Mouse (Mus musculus) limb, embryonic 11.5 days (tissue): Measurements from ENCODE around the gene Usp32. TPM values are rescaled to one million over a fixed set of nuclear protein-coding genes. Genes with fewer than 3 reads are reported as not detected.

ENCODE experiments used
- ATAC-seq: fragments of 200-750 bp; cut with Nextera tagmentation; 2 replicates; pipeline ENCODE4 v1.8.0; 2017; ENCODE audit warnings: low read depth; ENCODE audit not compliant: insufficient number of reproducible peaks, low FRiP score, low TSS enrichment
- DNase-seq: peaks from one replicate; pipeline ENCODE4 v3.0.0-alpha.2; 2015; ENCODE audit warnings: low spot score
- H3K27ac ChIP-seq: fragments of 300-500 bp; sonication (generic); replicated peaks from 2 replicates; pipeline ENCODE4 v1.5.1; 2014; ENCODE audit warnings: low read depth, mild to moderate bottlenecking, low read length
- H3K27me3 ChIP-seq: fragments of 300-500 bp; sonication (generic); 2 replicates; pipeline ENCODE4 v1.6.1; 2014; ENCODE audit warnings: mild to moderate bottlenecking, low read length, mixed read lengths; ENCODE audit not compliant: control insufficient read depth, insufficient read depth
- H3K36me3 ChIP-seq: fragments of 300-500 bp; sonication (generic); 2 replicates; pipeline ENCODE4 v1.6.1; 2014; ENCODE audit warnings: mild to moderate bottlenecking, low read length, moderate library complexity, mixed read lengths; ENCODE audit not compliant: control insufficient read depth, insufficient read depth
- H3K4me1 ChIP-seq: fragments of 300-500 bp; sonication (generic); 2 replicates; pipeline ENCODE4 v1.6.1; 2014; ENCODE audit warnings: low read length, mixed read lengths; ENCODE audit not compliant: control insufficient read depth, insufficient read depth
- H3K4me2 ChIP-seq: fragments of 300-500 bp; sonication (generic); 2 replicates; pipeline ENCODE4 v1.6.1; 2014; ENCODE audit warnings: low read depth, mild to moderate bottlenecking, moderate library complexity; ENCODE audit not compliant: severe bottlenecking
- H3K4me3 ChIP-seq: fragments of 300-500 bp; sonication (generic); 2 replicates; pipeline ENCODE4 v1.5.1; 2014; ENCODE audit warnings: low read depth, low read length
- H3K9ac ChIP-seq: fragments of 300-500 bp; sonication (generic); 2 replicates; pipeline ENCODE4 v1.6.1; 2014; ENCODE audit warnings: mild to moderate bottlenecking, low read length
- H3K9me3 ChIP-seq: fragments of 300-500 bp; sonication (generic); 2 replicates; pipeline ENCODE4 v1.6.1; 2016; ENCODE audit warnings: low read length; ENCODE audit not compliant: control insufficient read depth
- WGBS: fragments of 180-500 bp; shearing (Covaris S2); extraction: QIAGEN DNeasy Blood & Tissue Kit; methylation state at CpG from one replicate; pipeline ENCODE4 v1.1.7; 2014; 5-methylcytosine and 5-hydroxymethylcytosine counted together
- polyA plus RNA-seq: library from polyadenylated mRNA; unstranded; fragments of >200 nt; fragmentation: Nextera tagmentation; extraction: Ambion mirVana; gene quantifications from 2 replicates; pipeline ENCODE4 v1.2.1, GENCODE M21; 2014

Gene Usp32
- polyA plus RNA-seq, 1 experiment from 2014 or later: 4.1 TPM

GRCm38 (mm10) chr11:85138776-85139474 lies 1.0 kb downstream of the Usp32 start:
- Histone ChIP-seq H3K4me1 (peaks cover 2% of the 10 kb centered on the region; the same call in 1 of the 2 replicates), H3K9me3 (no peaks in the 10 kb centered on the region), H3K27me3 (no peaks in the 10 kb centered on the region), H3K4me2 (peak overlapping the region; percentile 59), H3K27ac (peak overlapping the region; percentile 38; the same call in 1 of the 2 replicates), H3K4me3 (peak overlapping the region; percentile 69), H3K36me3 (no peaks in the 10 kb centered on the region), H3K9ac (peak overlapping the region; percentile 68)
- WGBS: 1% methylated on average over 17 of the region's 17 CpGs
- ATAC-seq (no peak), DNase-seq (peak; percentile 30)

GRCm38 (mm10) chr11:85131542-85131941 lies 8.4 kb downstream of the Usp32 start:
- H3K4me1 ChIP-seq: no peaks in the 10 kb centered on the region
- 81% methylated on average over 2 of the region's 2 CpGs for WGBS
- DNase-seq (no peak), ATAC-seq (no peak)
- no peaks in the 10 kb centered on the region for H3K36me3 ChIP-seq
- H3K9ac ChIP-seq: no peak overlapping the region
- H3K27me3 ChIP-seq: no peaks in the 10 kb centered on the region
- H3K9me3 ChIP-seq: no peaks in the 10 kb centered on the region
- no peak overlapping the region for H3K27ac ChIP-seq
- no peak overlapping the region for H3K4me2 ChIP-seq
- H3K4me3 ChIP-seq: no peak overlapping the region

DNA sequence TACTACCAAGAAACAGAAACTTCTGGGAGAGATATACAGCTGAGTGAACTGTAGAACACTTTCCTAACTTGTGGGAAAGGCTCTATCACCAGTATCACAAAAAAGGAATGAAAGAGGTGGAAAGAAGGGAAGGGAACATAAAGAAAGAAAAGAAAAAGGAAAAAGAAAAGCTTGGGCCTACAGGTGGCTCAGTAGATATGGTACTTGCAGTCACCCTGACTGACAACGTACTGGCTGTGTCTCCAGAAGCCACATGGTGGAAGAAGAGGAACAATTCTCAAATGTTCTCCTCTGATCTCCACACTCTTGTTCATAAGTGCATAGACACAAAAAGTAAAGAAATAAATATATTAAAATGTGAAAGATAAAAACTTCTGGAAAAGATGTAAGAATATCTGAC lies 11.1 kb downstream of the Usp32 start:
- no peak for ATAC-seq
- WGBS: 100% methylated on average over 1 of the region's 1 CpGs
- H3K4me1 ChIP-seq: no peaks in the 10 kb centered on the region

DNA sequence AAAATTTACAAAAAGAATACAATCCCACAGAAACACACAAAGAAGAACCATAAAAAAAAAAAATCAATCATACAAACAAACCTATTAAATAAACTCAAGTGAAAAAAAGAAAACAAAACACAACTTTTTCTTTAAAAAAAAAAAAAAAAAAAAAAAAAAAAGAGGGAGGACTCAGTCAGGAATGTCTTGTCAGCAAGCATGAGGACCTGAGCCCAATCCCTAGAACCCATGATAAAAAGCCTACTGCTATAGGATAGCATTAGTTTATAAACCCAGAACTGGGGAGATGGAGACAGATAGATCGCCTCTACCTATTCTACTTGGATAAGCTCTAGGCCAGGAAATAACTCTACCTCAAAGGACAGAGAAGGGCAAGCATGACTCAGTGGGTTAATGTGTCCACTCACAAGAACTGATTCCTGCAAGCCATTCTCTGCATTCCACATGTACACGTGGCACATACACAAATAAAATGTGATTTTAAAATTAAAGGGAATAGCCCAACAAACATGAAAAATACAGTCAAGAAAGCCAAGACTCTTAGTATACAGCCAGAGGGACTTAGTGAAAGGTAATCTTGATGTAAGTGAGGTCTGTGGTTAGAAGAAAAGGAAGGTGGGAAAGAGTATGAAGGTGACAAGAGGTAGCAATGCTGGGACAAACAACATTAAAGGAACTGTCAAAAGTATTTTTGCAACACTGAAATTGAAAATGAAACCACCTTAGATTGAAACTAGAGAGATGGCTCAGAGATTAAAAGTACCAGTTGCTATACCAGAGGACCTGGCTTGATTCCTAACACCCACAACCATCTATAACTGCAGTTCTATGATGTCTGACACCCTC lies 13.5 kb downstream of the Usp32 start:
- H3K27ac ChIP-seq: no peak overlapping the region
- H3K4me2 ChIP-seq: no peak overlapping the region
- WGBS: 84% methylated on average over 2 of the region's 2 CpGs
- DNase-seq (no peak), ATAC-seq (no peak)
- H3K9me3 ChIP-seq: no peaks in the 10 kb centered on the region
- H3K36me3 ChIP-seq: no peaks in the 10 kb centered on the region
- no peak overlapping the region for H3K4me3 ChIP-seq
- H3K4me1 ChIP-seq: no peaks in the 10 kb centered on the region
- no peak overlapping the region for H3K9ac ChIP-seq
- H3K27me3 ChIP-seq: no peaks in the 10 kb centered on the region

More for the DNA sequence above, 11.1 kb downstream of the Usp32 start:
- no peaks in the 10 kb centered on the region for H3K27me3 ChIP-seq
- H3K4me3 ChIP-seq: no peak overlapping the region
- no peak overlapping the region for H3K9ac ChIP-seq
- no peak overlapping the region for H3K27ac ChIP-seq
- no peaks in the 10 kb centered on the region for H3K9me3 ChIP-seq
- no peak overlapping the region for H3K4me2 ChIP-seq
- H3K36me3 ChIP-seq: no peaks in the 10 kb centered on the region
- no peak for DNase-seq

DNA sequence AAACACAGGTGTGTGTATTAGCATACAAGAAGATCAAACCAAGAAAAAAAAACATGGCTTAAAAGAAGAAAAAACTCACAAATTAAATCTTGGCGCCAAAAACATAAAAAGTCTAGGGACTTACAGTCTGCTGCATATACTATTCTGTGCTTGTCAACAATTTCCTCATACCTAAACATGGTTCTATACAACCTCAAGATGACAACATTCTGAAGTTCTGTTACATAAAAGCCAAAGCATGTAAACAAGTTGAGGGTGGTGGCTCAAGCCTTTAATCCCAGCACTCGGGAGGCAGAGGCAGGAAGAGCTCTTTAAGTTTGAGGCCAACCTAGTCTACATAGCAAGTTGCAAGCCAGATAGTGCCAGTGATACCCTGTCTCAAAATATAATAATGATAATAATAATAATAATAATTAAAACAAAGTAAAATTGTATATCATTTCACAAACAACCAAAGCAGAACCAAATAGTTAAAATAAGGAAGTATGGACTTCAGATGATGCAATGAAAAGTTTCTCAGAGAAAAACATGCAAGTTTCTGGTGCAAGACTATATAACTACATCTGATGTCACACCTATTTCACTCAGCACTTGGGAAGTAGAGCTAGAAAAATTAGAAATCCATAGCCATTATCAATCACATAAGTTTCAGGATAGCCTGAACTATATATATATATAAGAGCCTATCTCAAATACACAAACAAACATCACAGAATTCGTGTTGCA lies 16.5 kb downstream of the Usp32 start:
- H3K4me2 ChIP-seq: no peak overlapping the region
- no peaks in the 10 kb centered on the region for H3K27me3 ChIP-seq
- no peaks in the 10 kb centered on the region for H3K4me1 ChIP-seq
- no peak overlapping the region for H3K27ac ChIP-seq
- no peaks in the 10 kb centered on the region for H3K9me3 ChIP-seq
- 90% methylated on average over 3 of the region's 3 CpGs for WGBS
- ATAC-seq (no peak), DNase-seq (no peak)
- no peak overlapping the region for H3K9ac ChIP-seq
- no peak overlapping the region for H3K4me3 ChIP-seq
- no peaks in the 10 kb centered on the region for H3K36me3 ChIP-seq

GRCm38 (mm10) chr11:85122073-85122472 lies 17.9 kb downstream of the Usp32 start:
- Histone ChIP-seq H3K4me2 (no peak overlapping the region), H3K9ac (no peak overlapping the region), H3K9me3 (no peaks in the 10 kb centered on the region), H3K36me3 (no peaks in the 10 kb centered on the region), H3K27me3 (no peaks in the 10 kb centered on the region), H3K27ac (no peak overlapping the region), H3K4me3 (no peak overlapping the region), H3K4me1 (no peaks in the 10 kb centered on the region)
- WGBS: 74% methylated on average over 1 of the region's 1 CpGs
- ATAC-seq (no peak), DNase-seq (no peak)

DNA sequence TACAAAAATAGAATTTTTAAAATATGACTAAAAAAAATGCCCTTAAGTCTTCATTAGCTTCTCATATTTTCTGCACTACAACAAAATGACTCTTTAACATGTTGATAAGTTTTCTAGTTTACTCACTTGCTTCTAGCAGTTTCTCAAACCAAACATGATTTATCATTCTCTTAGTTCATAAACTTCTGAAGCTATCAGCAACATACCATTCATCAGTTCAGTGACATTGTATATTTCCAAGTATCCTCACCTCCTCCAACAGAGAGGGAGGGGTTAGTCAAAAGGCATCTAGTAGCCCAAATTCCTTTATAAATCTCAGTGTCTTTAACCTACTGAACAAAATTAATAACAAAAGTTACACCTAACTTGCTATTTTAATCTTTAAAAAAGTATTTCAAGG lies 22.8 kb downstream of the Usp32 start:
- H3K27me3 ChIP-seq: no peaks in the 10 kb centered on the region
- H3K9me3 ChIP-seq: no peaks in the 10 kb centered on the region
- no peaks in the 10 kb centered on the region for H3K36me3 ChIP-seq
- H3K9ac ChIP-seq: no peak overlapping the region
- H3K4me2 ChIP-seq: no peak overlapping the region
- H3K4me1 ChIP-seq: no peaks in the 10 kb centered on the region
- DNase-seq (no peak), ATAC-seq (no peak)
- no peak overlapping the region for H3K27ac ChIP-seq
- no peak overlapping the region for H3K4me3 ChIP-seq

DNA sequence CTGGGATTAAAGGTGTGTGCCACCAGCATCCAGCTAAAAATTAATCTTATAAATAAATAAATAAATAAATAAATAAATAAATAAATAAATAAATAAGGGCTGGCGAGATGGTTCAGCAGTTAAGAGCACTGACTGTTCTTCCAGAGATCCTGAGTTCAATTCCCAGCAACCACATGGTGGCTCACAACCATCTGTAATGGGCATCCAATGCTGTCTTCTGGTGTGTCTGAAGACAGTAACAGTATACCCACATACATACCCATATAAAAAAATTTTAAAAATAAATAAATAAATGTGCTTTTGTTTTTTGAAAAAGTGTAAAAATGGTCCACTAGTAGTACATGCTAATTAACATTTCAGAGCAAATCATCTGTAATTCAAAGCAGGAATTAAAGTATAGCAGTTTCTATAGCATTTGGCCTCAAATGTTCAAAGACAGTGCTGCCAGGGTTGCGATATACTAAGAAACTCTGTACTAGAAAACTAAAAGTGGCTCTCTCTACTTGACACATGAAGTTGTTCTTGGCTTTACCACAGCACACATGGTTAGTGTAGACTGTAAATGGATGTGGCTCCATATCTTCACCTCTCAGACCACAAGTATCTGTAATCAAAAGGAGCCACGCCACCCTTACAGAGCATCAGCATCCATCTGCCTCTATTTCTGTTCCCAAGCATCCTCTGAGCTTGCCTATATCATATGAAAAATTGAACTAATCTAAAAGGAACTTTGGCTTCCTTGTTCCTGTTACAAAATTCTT lies 23.7 kb downstream of the Usp32 start:
- H3K36me3 ChIP-seq: no peaks in the 10 kb centered on the region
- H3K4me1 ChIP-seq: no peaks in the 10 kb centered on the region
- WGBS: 84% methylated on average over 3 of the region's 3 CpGs
- H3K27me3 ChIP-seq: no peaks in the 10 kb centered on the region
- DNase-seq: no peak
- H3K9me3 ChIP-seq: no peaks in the 10 kb centered on the region
- no peak overlapping the region for H3K4me3 ChIP-seq
- no peak overlapping the region for H3K9ac ChIP-seq
- ATAC-seq: no peak
- no peak overlapping the region for H3K4me2 ChIP-seq
- H3K27ac ChIP-seq: no peak overlapping the region
